14 mouse cellular contexts compared by ENCODE assay signal in the genomic region with DNA sequence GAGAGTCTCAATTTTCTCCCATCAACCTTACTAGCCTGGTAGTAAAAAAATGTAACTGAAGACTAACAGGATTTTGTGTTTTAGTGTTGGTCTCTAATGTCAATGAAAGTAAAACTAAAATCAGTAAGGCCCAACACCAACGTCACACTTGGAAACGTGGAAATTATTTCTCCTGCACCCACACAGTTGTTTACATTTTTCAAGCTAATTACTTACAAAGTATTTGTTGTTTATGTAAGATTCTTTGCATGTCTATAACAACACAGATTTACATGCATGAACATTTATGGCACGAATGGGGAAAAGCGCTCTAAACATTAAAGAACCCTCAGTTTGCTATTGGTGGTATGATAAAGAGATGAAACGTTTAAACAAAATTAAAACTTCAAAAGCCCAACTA. TPM values are rescaled to one million over a fixed set of nuclear protein-coding genes. Genes with fewer than 3 reads are reported as not detected.
A peak's percentile ranks its signal among the peaks of the same experiment; 100 is the strongest.
DNase-seq lines count a peak whose midpoint lies in the region; ATAC-seq and TF ChIP-seq lines count a peak whose summit lies in the region.
"Had no signal": no experiment of that assay in that cellular context is flagged by ENCODE, and none has a peak within 500 bp of the region (broad histone marks: within the 10 kb centered on the region; RNA-seq: fewer than 3 reads in every experiment).

No protein-coding gene starts in this region.

- DNase-seq in heart, adult 11 months = peak; percentile 13
- no peak for DNase-seq in heart, embryonic 10.5 days (ENCODE audit: low spot score)
- DNase-seq in layer of hippocampus, adult 2 months (ENCODE audit: low spot score in 2 of 2) = no peak
- no peak for DNase-seq in layer of hippocampus, adult 11-12 months (ENCODE audit: low spot score)
- peak; percentile 52 for DNase-seq in CD4-positive helper T cell, adult 2 months (ENCODE audit: low read depth, low spot score)
- DNase-seq: B cell, adult 2 months; cerebellum, adult 8-10 months; retina, postnatal 1 day; thymus, postnatal 25 days had no signal

- H3K4me2 ChIP-seq in myocyte (ENCODE audit: low read depth) = peak overlapping the region; percentile 77
- H3K4me2 ChIP-seq: forebrain, embryonic 15.5 days; liver, embryonic 15.5 days had no signal

- TF ChIP-seq POLR2A in myocyte (IDR thresholded peaks at IDR 0.05; ENCODE audit: insufficient read length, low read depth) = no peak

- H3K4me3 ChIP-seq in heart, embryonic 10.5 days = no peak overlapping the region
- H3K4me3 ChIP-seq in layer of hippocampus, adult 2 months = peak overlapping the region; percentile 13
- H3K4me3 ChIP-seq in myocyte = no peak overlapping the region
- H3K4me3 ChIP-seq: forebrain, embryonic 15.5 days; liver, embryonic 15.5 days had no signal

- H3K36me3 ChIP-seq in heart, embryonic 10.5 days = no peaks in the 10 kb centered on the region
- H3K36me3 ChIP-seq in myocyte (ENCODE audit: control insufficient read depth, insufficient read depth) = no peaks in the 10 kb centered on the region
- H3K36me3 ChIP-seq: forebrain, embryonic 15.5 days; liver, embryonic 15.5 days had no signal

- H3K27ac ChIP-seq in heart, embryonic 10.5 days = no peak overlapping the region
- peak overlapping the region; percentile 57 for H3K27ac ChIP-seq in layer of hippocampus, adult 2 months
- H3K27ac ChIP-seq: liver, embryonic 15.5 days had no signal

- no peak overlapping the region for H3ac ChIP-seq in myocyte (ENCODE audit: control insufficient read depth, insufficient read length)

- no peak for ATAC-seq in cerebellum, adult (ENCODE audit: insufficient number of reproducible peaks, low FRiP score, low TSS enrichment)
- ATAC-seq: forebrain, embryonic 15.5 days had no signal

- TF ChIP-seq CTCF in layer of hippocampus, adult 2 months (conservative IDR thresholded peaks at IDR 0.05) = no peak

- no peaks in the 10 kb centered on the region for H3K27me3 ChIP-seq in heart, embryonic 10.5 days (ENCODE audit: insufficient read depth, poor library complexity, severe bottlenecking)
- H3K27me3 ChIP-seq in myocyte (ENCODE audit: control insufficient read depth, insufficient read depth, insufficient read length) = no peaks in the 10 kb centered on the region
- H3K27me3 ChIP-seq: forebrain, embryonic 15.5 days; liver, embryonic 15.5 days had no signal

- H3K4me1 ChIP-seq in heart, embryonic 10.5 days = peaks cover 40% of the 10 kb centered on the region
- H3K4me1 ChIP-seq: liver, embryonic 15.5 days had no signal

- H3K9me3 ChIP-seq in heart, embryonic 10.5 days = no peaks in the 10 kb centered on the region
- H3K9me3 ChIP-seq: forebrain, embryonic 15.5 days; G1E; liver, embryonic 15.5 days had no signal

- WGBS in heart, embryonic 10.5 days = 74% methylated on average over 5 of the region's 5 CpGs

- H3K79me2 ChIP-seq in myocyte (ENCODE audit: control insufficient read depth, insufficient read depth) = peaks cover 5% of the 10 kb centered on the region

TF ChIP-seq in myocyte, 11 proteins besides CTCF, POLR2A, EP300 and RAD21:
- TF ChIP-seq MYOG (IDR thresholded peaks at IDR 0.05; ENCODE audit: control insufficient read depth in 1 of 3, insufficient read depth in 1 of 3, insufficient read length in 2 of 3, low read depth in 2 of 3) (no peak), MAX (IDR thresholded peaks at IDR 0.05; ENCODE audit: low read depth) (no peak), CEBPB (IDR thresholded peaks at IDR 0.05; ENCODE audit: insufficient read depth, poor library complexity, severe bottlenecking) (no peak), SRF (IDR thresholded peaks at IDR 0.05; ENCODE audit: control insufficient read depth, insufficient read length, low read depth) (no peak), USF1 (IDR thresholded peaks at IDR 0.05; ENCODE audit: low read depth) (no peak)

RNA-seq across cellular contexts. Expression of a gene that starts 49.1 kb away (rescaled TPM):
- 56.3 and 68.9 TPM in 2 replicates for polyA plus RNA-seq in heart, embryonic 10.5 days (2016; fragmentation: Nextera tagmentation; extraction: Ambion mirVana)
- 10 to 100 TPM; 54.6 to 58.7 TPM for total RNA-seq in layer of hippocampus, adult 2 months (2021)
- 15.7 TPM for polyA plus RNA-seq in myocyte (2012; fragmentation: generic; extraction: Trizol)

Comparison
In these comparisons a context has a peak if more than half of its experiments do, and no peak if none do; other contexts are left out.
1. DNase-seq: peak in heart, adult 11 months (single experiment) and CD4-positive helper T cell, adult 2 months (single experiment); none in heart, embryonic 10.5 days (single experiment), layer of hippocampus, adult 2 months (0 of 2) and layer of hippocampus, adult 11-12 months (single experiment).